Mouse (Mus musculus) cortical plate, adult 2 months (tissue): ENCODE measurements at regions not wholly inside any gene's neighbourhood (a gene's known extent, or its start where the extent isn't known, plus 50 kb on each side); places are given as distances from the start of the nearest gene placed in this dataset.

ENCODE experiments used
- H3K27ac ChIP-seq: fragments of 200-500 bp; 2 replicates; pipeline ENCODE4 v1.5.1; 2012; ENCODE audit warnings: low read length, control low read depth, inconsistent platforms; ENCODE audit not compliant: insufficient read depth
- H3K4me1 ChIP-seq: fragments of 200-500 bp; 2 replicates; pipeline ENCODE4 v1.6.1; 2011; ENCODE audit warnings: low read length; ENCODE audit not compliant: control insufficient read depth, insufficient read depth
- H3K4me3 ChIP-seq: fragments of 200-500 bp; 2 replicates; pipeline ENCODE4 v1.5.1; 2011; ENCODE audit warnings: mild to moderate bottlenecking, low read length, control low read depth; ENCODE audit not compliant: insufficient read depth
- CTCF ChIP-seq: fragments of 200-500 bp; IDR thresholded peaks from 2 replicates; pipeline ENCODE4 v1.5.1; 2011; ENCODE audit warnings: mild to moderate bottlenecking, control low read depth, low read length; ENCODE audit not compliant: insufficient read depth; ENCODE audit errors: extremely low read depth
- POLR2A ChIP-seq: fragments of 200-500 bp; IDR thresholded peaks from 2 replicates; pipeline ENCODE4 v1.6.1; 2011; ENCODE audit warnings: mild to moderate bottlenecking, low read length, control low read depth; ENCODE audit not compliant: insufficient read depth; ENCODE audit errors: extremely low read depth

DNA sequence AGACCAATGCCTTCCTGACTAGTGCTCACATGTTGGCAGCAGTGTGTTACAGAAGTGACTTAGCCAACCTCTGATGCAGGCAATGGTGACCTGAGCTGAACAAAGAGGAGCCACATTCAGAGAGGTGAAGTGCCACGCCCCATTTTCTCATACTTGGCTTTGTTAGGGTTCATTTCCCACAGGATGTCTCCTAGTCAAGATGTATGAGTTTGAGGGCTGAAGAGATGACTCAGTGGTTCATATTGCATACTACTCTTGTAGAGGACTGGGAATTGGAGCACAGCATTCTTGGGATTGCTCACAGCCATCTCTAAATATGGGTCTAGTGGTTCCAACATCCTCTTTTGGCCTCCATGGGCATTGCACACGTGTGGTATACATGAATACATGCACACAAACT is 478.9 kb upstream of the Sox9 start:
- no peak overlapping the region for H3K4me3 ChIP-seq
- TF ChIP-seq POLR2A (no peak), CTCF (no peak)
- H3K4me1 ChIP-seq: no peaks in the 10 kb centered on the region
- no peak overlapping the region for H3K27ac ChIP-seq

DNA sequence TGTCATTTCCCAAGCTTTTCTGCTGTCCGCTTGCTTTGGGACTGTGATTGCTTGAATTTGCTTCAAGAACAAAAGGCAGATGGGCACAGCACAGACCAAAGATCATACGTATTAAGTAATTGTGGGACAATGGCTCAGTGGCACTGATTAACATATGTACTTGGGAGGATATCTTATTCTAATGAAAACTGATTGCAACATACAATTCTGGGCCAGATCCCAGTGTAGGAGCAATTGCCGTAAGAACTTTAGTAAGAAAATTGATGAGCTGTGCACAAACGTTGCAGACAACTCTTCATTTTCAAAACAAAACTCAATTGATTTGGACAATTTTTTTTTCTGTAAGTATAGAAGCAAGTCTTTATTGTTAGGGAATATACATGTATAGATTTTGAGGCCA is 456.2 kb upstream of the Sox9 start:
- no peak overlapping the region for H3K4me3 ChIP-seq
- H3K4me1 ChIP-seq: no peaks in the 10 kb centered on the region
- TF ChIP-seq CTCF (no peak), POLR2A (no peak)
- no peak overlapping the region for H3K27ac ChIP-seq

DNA sequence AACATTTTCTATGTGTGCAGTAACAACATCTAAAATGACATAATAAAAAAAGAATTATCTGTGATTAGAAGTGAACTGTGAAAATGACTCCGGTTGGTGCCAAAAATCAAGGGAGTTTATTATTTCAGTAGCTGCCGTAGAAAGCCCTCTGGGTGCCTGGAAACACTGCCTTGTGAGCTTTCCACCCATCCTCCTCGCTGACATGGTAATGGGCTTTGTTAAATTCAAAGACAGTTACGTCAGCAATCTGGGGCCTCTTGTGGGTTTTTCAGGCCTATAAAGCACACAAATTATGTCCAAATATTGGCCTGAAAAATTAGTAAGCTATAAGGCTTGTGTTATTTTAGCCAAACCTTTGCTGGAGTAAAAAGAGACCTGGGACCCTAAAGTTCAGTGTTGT is 454.4 kb upstream of the Sox9 start:
- Histone ChIP-seq H3K4me1 (no peaks in the 10 kb centered on the region), H3K27ac (no peak overlapping the region), H3K4me3 (no peak overlapping the region)
- TF ChIP-seq CTCF (no peak), POLR2A (no peak)

DNA sequence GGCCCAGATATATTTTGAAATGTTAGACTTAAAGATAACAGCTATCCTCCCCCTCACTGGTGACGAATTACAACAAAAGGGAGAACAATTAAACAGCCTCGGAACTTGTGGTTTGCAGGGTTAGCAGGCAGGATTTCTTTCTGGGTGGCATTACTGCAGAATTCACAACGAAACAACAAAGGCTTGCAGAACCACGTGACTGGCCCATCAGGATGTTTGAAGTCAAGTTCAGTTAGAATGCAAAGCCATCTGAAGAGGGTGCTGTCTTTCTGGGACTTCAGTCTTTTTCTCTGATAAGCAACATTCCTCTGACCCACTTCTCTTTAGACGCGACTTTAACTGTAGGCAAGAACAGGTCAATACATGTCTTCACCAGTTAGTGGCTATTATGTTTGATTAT is 436.9 kb upstream of the Sox9 start:
- no peaks in the 10 kb centered on the region; the same call in 1 of the 2 replicates for H3K4me1 ChIP-seq
- TF ChIP-seq CTCF (no peak), POLR2A (no peak)
- no peak overlapping the region for H3K27ac ChIP-seq
- no peak overlapping the region for H3K4me3 ChIP-seq

DNA sequence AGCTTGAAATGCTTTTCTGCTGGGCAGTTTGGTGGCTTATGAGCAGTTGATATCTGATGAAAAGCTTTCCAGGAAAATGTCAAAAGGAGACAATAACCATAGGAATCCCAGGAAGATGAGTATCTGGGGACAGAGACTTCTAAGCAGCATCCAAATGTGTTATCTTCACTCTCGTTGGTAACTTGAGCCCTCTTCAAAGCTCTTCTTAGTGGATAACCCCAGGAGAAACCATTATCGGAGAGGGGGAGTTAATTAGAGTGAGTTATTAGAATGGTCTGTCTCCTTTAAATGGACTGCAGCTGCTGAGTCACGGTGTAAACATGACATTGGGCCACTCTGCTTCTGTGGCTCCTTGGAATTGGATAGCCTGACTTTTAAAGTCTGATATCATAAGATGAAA is 436.4 kb upstream of the Sox9 start:
- no peak overlapping the region for H3K4me3 ChIP-seq
- no peak overlapping the region for H3K27ac ChIP-seq
- TF ChIP-seq CTCF (no peak), POLR2A (no peak)
- H3K4me1 ChIP-seq: no peaks in the 10 kb centered on the region; the same call in 1 of the 2 replicates

DNA sequence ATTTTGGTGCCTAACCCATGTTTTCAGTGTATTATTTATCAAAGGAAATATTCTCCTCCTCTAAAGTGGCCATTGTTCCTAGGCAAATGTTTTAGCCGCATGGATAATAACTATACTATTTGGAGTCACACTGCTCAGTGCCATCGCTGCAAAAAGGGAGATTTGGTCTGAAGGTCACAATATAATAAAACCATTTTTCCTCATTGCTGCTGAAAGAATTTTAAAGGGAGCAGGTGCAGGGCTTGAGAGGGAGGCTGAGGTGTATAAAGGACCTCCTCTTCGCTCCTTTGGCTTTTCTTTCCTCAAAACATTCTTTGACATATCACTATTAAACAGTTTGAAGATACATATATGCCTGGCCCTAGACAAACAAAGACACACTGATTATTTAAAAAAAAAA is 435.9 kb upstream of the Sox9 start:
- no peak for TF ChIP-seq CTCF
- no peak for TF ChIP-seq POLR2A
- H3K27ac ChIP-seq: no peak overlapping the region

DNA sequence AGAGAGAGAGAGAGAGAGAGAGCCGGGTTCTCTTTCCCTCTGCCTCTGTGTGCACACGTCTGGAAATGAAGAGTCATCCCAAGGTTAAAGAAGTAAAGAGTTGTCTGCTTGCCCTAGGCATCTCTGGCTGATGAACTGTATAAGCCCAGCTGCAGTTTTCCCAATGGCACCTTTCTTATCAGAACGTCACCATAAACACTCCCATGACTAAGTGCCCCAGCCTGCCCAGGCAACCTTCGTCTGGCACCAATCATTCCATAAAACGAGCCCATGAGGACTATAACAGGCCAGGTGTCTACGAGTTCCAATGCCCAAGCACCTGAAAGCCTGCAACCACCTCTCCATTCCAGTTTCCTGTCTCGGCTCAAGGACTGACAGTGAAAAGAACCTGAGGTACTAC is 435.5 kb upstream of the Sox9 start:
- no peaks in the 10 kb centered on the region; the same call in 1 of the 2 replicates for H3K4me1 ChIP-seq
- no peak overlapping the region for H3K4me3 ChIP-seq
- TF ChIP-seq CTCF: no peak
- no peak for TF ChIP-seq POLR2A
- no peak overlapping the region for H3K27ac ChIP-seq

More for the DNA sequence above, 435.9 kb upstream of the Sox9 start:
- no peak overlapping the region for H3K4me3 ChIP-seq
- no peaks in the 10 kb centered on the region; the same call in 1 of the 2 replicates for H3K4me1 ChIP-seq

DNA sequence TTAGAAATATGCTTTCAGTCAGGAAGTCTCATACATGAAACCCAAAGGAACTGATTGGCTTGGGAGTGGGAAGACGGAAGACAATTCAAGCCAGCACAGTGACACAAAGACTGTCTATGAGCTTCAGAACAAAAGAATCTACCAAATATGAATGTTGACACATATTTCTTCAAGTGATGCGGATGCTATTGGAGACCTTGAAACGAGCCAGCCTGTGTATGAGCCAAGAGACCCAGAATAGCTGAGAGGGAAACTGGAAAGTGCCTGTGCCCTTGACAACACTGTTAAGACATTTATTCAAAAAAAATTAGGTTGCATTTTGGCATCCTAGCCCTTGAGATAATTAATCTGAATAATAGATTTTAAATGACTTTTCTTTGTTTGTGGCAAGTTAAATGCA is 426.7 kb upstream of the Sox9 start:
- Histone ChIP-seq H3K4me1 (no peaks in the 10 kb centered on the region), H3K4me3 (no peak overlapping the region), H3K27ac (no peak overlapping the region)
- TF ChIP-seq CTCF: no peak
- TF ChIP-seq POLR2A: no peak

DNA sequence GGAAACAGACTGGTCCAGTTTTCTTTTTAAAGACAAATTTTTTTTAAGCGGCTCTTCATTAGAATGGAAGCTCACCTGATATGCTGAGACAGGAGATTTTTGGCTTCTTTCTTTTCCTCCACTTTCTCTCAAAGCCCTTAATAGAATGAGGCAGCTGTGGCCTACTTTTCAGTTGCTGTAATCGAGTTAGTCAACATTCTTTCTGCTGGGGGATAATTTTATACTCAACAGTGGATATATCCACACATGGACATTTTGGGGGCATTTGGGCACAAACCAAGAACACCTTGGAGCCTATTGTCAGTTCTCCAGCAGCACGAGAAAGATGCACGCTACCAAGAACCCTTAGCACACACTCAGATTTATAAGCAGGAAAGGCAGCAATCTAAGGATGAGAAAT is 415.3 kb upstream of the Sox9 start:
- H3K4me1 ChIP-seq: no peaks in the 10 kb centered on the region
- TF ChIP-seq CTCF (no peak), POLR2A (no peak)
- H3K4me3 ChIP-seq: no peak overlapping the region
- no peak overlapping the region for H3K27ac ChIP-seq

DNA sequence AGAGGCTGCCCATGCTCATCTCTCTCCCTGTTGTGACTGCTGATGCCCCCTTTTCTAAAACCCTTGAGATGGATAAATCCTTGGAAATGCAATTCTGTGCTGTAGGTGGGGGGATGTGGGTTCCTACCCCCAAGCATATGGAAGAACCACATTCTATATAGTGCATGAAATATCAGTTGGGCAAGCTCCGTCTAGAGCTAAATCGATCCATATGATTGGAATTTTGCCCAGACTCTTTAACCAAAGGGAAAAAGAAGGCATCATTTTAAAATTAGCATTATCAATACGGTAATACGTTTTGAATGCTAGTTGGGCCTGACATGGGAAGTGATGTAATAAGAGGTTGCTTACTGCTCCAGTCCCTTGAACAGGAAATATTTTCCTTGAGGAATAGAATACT is 411.1 kb upstream of the Sox9 start:
- TF ChIP-seq CTCF (no peak), POLR2A (no peak)
- Histone ChIP-seq H3K27ac (no peak overlapping the region), H3K4me3 (no peak overlapping the region), H3K4me1 (no peaks in the 10 kb centered on the region)

DNA sequence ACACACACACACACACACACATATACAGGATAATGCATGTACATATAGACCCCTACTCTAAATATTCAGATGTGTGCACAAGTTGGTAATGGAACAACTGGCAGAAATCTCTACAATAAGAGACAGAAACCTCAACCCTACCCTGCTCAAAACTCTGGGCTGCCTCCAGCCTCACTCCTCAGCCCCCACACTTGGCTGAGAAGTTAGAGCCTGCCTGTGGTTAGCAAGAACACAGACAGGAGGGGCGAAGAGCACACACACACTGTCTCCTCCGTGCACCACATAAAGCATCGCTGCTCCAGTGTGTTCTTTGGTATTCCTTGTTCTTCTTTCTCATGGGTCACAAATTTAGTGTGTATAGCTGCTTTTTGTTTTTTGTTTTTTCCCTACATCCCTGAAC is 382.0 kb upstream of the Sox9 start:
- no peak overlapping the region for H3K27ac ChIP-seq
- no peak for TF ChIP-seq POLR2A
- TF ChIP-seq CTCF: no peak
- no peak overlapping the region for H3K4me3 ChIP-seq
- H3K4me1 ChIP-seq: no peaks in the 10 kb centered on the region
